Mouse (Mus musculus): ENCODE results near the gene Lrig1. TPM values are rescaled to one million over a fixed set of nuclear protein-coding genes. Genes with fewer than 3 reads are reported as not detected.

The Lrig1 gene
- polyA plus RNA-seq, 1 experiment, result 22.9 TPM

GRCm38 (mm10) chr6:94668204-94668863 lies 31.6 kb downstream of the Lrig1 start:
- H3K4me1 ChIP-seq (ENCODE audit: control insufficient read depth, insufficient read depth, low read length), result no peaks in the 10 kb centered on the region
- no peak overlapping the region for H3K4me3 ChIP-seq (replicated peaks; ENCODE audit: extremely low read depth, low read depth, low read length)
- TF ChIP-seq POLR2A (IDR thresholded peaks at IDR 0.05; ENCODE audit: borderline replicate concordance, extremely low read depth, low read depth, low read length) (no peak), CTCF (IDR thresholded peaks at IDR 0.05; ENCODE audit: insufficient read depth, low read length) (no peak)
- 44% methylated on average over 13 of the region's 13 CpGs for WGBS
- no peak for DNase-seq

GRCm38 (mm10) chr6:94667131-94667530 lies 32.8 kb downstream of the Lrig1 start:
- Histone ChIP-seq H3K4me3 (replicated peaks; ENCODE audit: extremely low read depth, low read depth, low read length) (no peak overlapping the region), H3K4me1 (ENCODE audit: control insufficient read depth, insufficient read depth, low read length) (no peaks in the 10 kb centered on the region)
- WGBS, result 82% methylated on average over 4 of the region's 4 CpGs
- no peak for DNase-seq
- TF ChIP-seq POLR2A (IDR thresholded peaks at IDR 0.05; ENCODE audit: borderline replicate concordance, extremely low read depth, low read depth, low read length) (no peak), CTCF (IDR thresholded peaks at IDR 0.05; ENCODE audit: insufficient read depth, low read length) (no peak)

- no peaks in the 10 kb centered on the region for H3K4me1 ChIP-seq (ENCODE audit: control insufficient read depth, insufficient read depth, low read length)
- TF ChIP-seq POLR2A (IDR thresholded peaks at IDR 0.05; ENCODE audit: borderline replicate concordance, extremely low read depth, low read depth, low read length) (no peak), CTCF (IDR thresholded peaks at IDR 0.05; ENCODE audit: insufficient read depth, low read length) (no peak)
- no peak overlapping the region for H3K4me3 ChIP-seq (replicated peaks; ENCODE audit: extremely low read depth, low read depth, low read length)
- 68% methylated on average over 7 of the region's 7 CpGs for WGBS
- DNase-seq, result no peak
These were observed 33.4 kb downstream of the Lrig1 start for GRCm38 (mm10) chr6:94666432-94667119.

- Histone ChIP-seq H3K4me1 (ENCODE audit: control insufficient read depth, insufficient read depth, low read length) (no peaks in the 10 kb centered on the region), H3K4me3 (replicated peaks; ENCODE audit: extremely low read depth, low read depth, low read length) (no peak overlapping the region)
- TF ChIP-seq POLR2A (IDR thresholded peaks at IDR 0.05; ENCODE audit: borderline replicate concordance, extremely low read depth, low read depth, low read length) (no peak), CTCF (IDR thresholded peaks at IDR 0.05; ENCODE audit: insufficient read depth, low read length) (no peak)
- WGBS, result 79% methylated on average over 1 of the region's 1 CpGs
- no peak for DNase-seq
These were observed 34.3 kb downstream of the Lrig1 start for GRCm38 (mm10) chr6:94665677-94666076.

- no peak for DNase-seq
- WGBS, result 77% methylated on average over 7 of the region's 7 CpGs
- Histone ChIP-seq H3K4me1 (ENCODE audit: control insufficient read depth, insufficient read depth, low read length) (no peaks in the 10 kb centered on the region), H3K4me3 (replicated peaks; ENCODE audit: extremely low read depth, low read depth, low read length) (no peak overlapping the region)
- TF ChIP-seq CTCF (IDR thresholded peaks at IDR 0.05; ENCODE audit: insufficient read depth, low read length), result no peak
- no peak for TF ChIP-seq POLR2A (IDR thresholded peaks at IDR 0.05; ENCODE audit: borderline replicate concordance, extremely low read depth, low read depth, low read length)
These were observed 34.7 kb downstream of the Lrig1 start for GRCm38 (mm10) chr6:94665248-94665647.

- Histone ChIP-seq H3K4me3 (replicated peaks; ENCODE audit: extremely low read depth, low read depth, low read length) (no peak overlapping the region), H3K4me1 (ENCODE audit: control insufficient read depth, insufficient read depth, low read length) (no peaks in the 10 kb centered on the region)
- 63% methylated on average over 6 of the region's 6 CpGs for WGBS
- DNase-seq, result no peak
- TF ChIP-seq CTCF (IDR thresholded peaks at IDR 0.05; ENCODE audit: insufficient read depth, low read length), result no peak
- TF ChIP-seq POLR2A (IDR thresholded peaks at IDR 0.05; ENCODE audit: borderline replicate concordance, extremely low read depth, low read depth, low read length), result no peak
These were observed 36.0 kb downstream of the Lrig1 start for GRCm38 (mm10) chr6:94664000-94664399.

GRCm38 (mm10) chr6:94661923-94662322 lies 38.0 kb downstream of the Lrig1 start:
- DNase-seq, result no peak
- Histone ChIP-seq H3K4me3 (replicated peaks; ENCODE audit: extremely low read depth, low read depth, low read length) (no peak overlapping the region), H3K4me1 (ENCODE audit: control insufficient read depth, insufficient read depth, low read length) (no peaks in the 10 kb centered on the region)
- TF ChIP-seq CTCF (IDR thresholded peaks at IDR 0.05; ENCODE audit: insufficient read depth, low read length), result no peak
- no peak for TF ChIP-seq POLR2A (IDR thresholded peaks at IDR 0.05; ENCODE audit: borderline replicate concordance, extremely low read depth, low read depth, low read length)
- WGBS, result 88% methylated on average over 9 of the region's 9 CpGs

- 67% methylated on average over 8 of the region's 8 CpGs for WGBS
- no peaks in the 10 kb centered on the region for H3K4me1 ChIP-seq (ENCODE audit: control insufficient read depth, insufficient read depth, low read length)
- no peak for DNase-seq
- TF ChIP-seq POLR2A (IDR thresholded peaks at IDR 0.05; ENCODE audit: borderline replicate concordance, extremely low read depth, low read depth, low read length), result no peak
- no peak for TF ChIP-seq CTCF (IDR thresholded peaks at IDR 0.05; ENCODE audit: insufficient read depth, low read length)
- no peak overlapping the region for H3K4me3 ChIP-seq (replicated peaks; ENCODE audit: extremely low read depth, low read depth, low read length)
These were observed 38.6 kb downstream of the Lrig1 start for GRCm38 (mm10) chr6:94661321-94661720.

GRCm38 (mm10) chr6:94659886-94660333 lies 40.0 kb downstream of the Lrig1 start:
- DNase-seq, result no peak
- no peaks in the 10 kb centered on the region for H3K4me1 ChIP-seq (ENCODE audit: control insufficient read depth, insufficient read depth, low read length)
- no peak overlapping the region for H3K4me3 ChIP-seq (replicated peaks; ENCODE audit: extremely low read depth, low read depth, low read length)
- 74% methylated on average over 4 of the region's 4 CpGs for WGBS
- TF ChIP-seq POLR2A (IDR thresholded peaks at IDR 0.05; ENCODE audit: borderline replicate concordance, extremely low read depth, low read depth, low read length) (no peak), CTCF (IDR thresholded peaks at IDR 0.05; ENCODE audit: insufficient read depth, low read length) (no peak)

- H3K4me3 ChIP-seq (replicated peaks; ENCODE audit: extremely low read depth, low read depth, low read length), result no peak overlapping the region
- H3K4me1 ChIP-seq (ENCODE audit: control insufficient read depth, insufficient read depth, low read length), result no peaks in the 10 kb centered on the region
- DNase-seq, result no peak
- TF ChIP-seq POLR2A (IDR thresholded peaks at IDR 0.05; ENCODE audit: borderline replicate concordance, extremely low read depth, low read depth, low read length), result no peak
- TF ChIP-seq CTCF (IDR thresholded peaks at IDR 0.05; ENCODE audit: insufficient read depth, low read length), result no peak
- WGBS, result 58% methylated on average over 6 of the region's 6 CpGs
These were observed 41.9 kb downstream of the Lrig1 start for GRCm38 (mm10) chr6:94658136-94658480.
